Mouse (Mus musculus): ENCODE data around the gene Orc1.

Orc1 gene

GRCm38 (mm10) chr4:108578840-108579742 lies at the start of gene Orc1, which contains the start of gene Prpf38a:
Gene Orc1, plus strand, starts transcription at chr4:108579423.
Gene Prpf38a, minus strand, starts transcription at chr4:108579336.
- CTCF ChIA-PET, result interaction anchor here in 2 of 4 experiments (0.6 to 1.1 kb wide), 4 partner anchors 45 to 1126 kb away, joined by 3 to 4 read pairs (median 3); no protein-coding TSS in a partner anchor
- POLR2A ChIA-PET, result interaction anchor here (0.5 to 8.1 kb wide), 107 partner anchors 8 to 1401 kb away, joined by 3 to 106 read pairs (median 4); partner anchors contain the start of genes Cc2d1b (in 4 of the 4), 0610037L13Rik (in 2 of the 4), Btf3l4 (in 2 of the 4) and Coa7 (in 2 of the 4)

DNA sequence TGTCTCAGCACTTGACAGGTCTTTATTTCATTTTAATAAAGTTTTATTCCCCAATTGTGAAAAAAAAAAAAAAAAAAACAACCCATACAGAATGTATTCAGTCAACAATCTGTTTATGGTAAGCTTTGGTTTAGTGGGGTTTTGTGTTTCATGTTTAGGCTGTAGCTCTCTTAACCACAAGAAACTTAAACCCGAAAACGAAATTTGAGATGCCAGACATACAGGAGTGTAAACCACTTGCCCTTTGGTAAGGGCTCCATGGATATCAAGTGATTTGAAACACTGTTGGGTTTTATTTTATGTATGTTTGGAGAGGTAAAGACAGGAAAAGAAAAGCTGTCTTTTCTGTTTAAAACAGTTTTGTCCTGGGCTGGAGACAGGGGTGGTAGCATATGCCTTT lies 39.5 kb upstream of the Orc1 start:
- CTCF ChIA-PET, result interaction anchor here in 1 of 4 experiments (0.6 kb wide), 2 partner anchors 28 to 206 kb away, joined by 3 to 4 read pairs; no protein-coding TSS in a partner anchor
- POLR2A ChIA-PET, result interaction anchor here in 2 of 4 experiments (0.6 to 1.5 kb wide), 6 partner anchors 10 to 40 kb away, joined by 3 read pairs; no protein-coding TSS in a partner anchor

- ChIA-PET POLR2A (interaction anchor here in 2 of 4 experiments (0.6 to 5.3 kb wide), 3 partner anchors 9 to 15 kb away, joined by 4 to 25 read pairs (median 9); partner anchors contain the start of genes Orc1 (in 2 of the 2) and Prpf38a (in 2 of the 2)), CTCF (no interaction called here)
These were observed 14.2 kb upstream of the Orc1 start for GRCm38 (mm10) chr4:108565026-108565425.

DNA sequence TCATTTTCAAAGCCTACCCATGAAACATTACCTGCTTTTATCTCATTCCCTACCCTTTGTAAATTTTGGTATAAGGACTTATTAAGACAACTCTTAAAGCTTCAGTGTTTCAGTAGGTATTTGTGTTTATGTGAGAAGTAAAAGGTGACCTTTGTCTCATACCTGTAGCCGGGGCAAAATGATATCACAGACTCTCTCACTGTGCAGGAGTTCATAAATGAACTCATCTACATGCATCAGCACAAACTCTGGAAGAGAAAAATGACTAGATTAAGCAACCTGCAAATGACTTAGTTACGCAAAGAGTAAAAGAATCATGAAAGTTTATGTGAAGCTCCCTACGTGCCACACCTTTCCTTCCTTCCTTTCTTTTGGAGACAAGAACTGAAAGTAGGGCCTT lies 6.6 kb upstream of the Orc1 start:
- ChIA-PET POLR2A (interaction anchor here in 1 of 4 experiments (0.5 to 5.3 kb wide), 7 partner anchors 8 to 683 kb away, joined by 3 to 32 read pairs (median 4); partner anchors contain the start of genes 0610037L13Rik, Cc2d1b, Orc1 and Prpf38a), CTCF (interaction anchor here in 1 of 4 experiments (0.5 kb wide), 1 partner anchor 23 kb away, joined by 3 read pairs; no protein-coding TSS in a partner anchor)

GRCm38 (mm10) chr4:108579743-108580411 lies 654 bp downstream of the Orc1 start:
- ChIA-PET CTCF (interaction anchor here in 2 of 4 experiments (0.7 to 1.1 kb wide), 3 partner anchors 84 to 1127 kb away, joined by 3 read pairs; no protein-coding TSS in a partner anchor), POLR2A (interaction anchor here (0.6 to 8.1 kb wide), 99 partner anchors 9 to 1402 kb away, joined by 3 to 106 read pairs (median 5); partner anchors contain the start of genes Cc2d1b (in 4 of the 4), 0610037L13Rik (in 2 of the 4), Btf3l4 (in 2 of the 4) and Coa7 (in 2 of the 4))

- ChIA-PET CTCF (interaction anchor here in 1 of 4 experiments (0.5 kb wide), 1 partner anchor 10 kb away, joined by 3 read pairs; no protein-coding TSS in a partner anchor), POLR2A (interaction anchor here in 2 of 4 experiments (2.0 to 10.6 kb wide), 3 partner anchors 10 to 26 kb away, joined by 9 to 106 read pairs (median 11); partner anchors contain the start of genes Cc2d1b (in 1 of the 2), Orc1 (in 1 of the 2) and Prpf38a (in 1 of the 2))
These were observed 14.2 kb downstream of the Orc1 start for GRCm38 (mm10) chr4:108593376-108593775.

- POLR2A ChIA-PET, result interaction anchor here in 2 of 4 experiments (0.6 to 10.6 kb wide), 5 partner anchors 10 to 33 kb away, joined by 3 to 106 read pairs (median 3); partner anchors contain the start of genes Orc1 (in 1 of the 2) and Prpf38a (in 1 of the 2)
- CTCF ChIA-PET, result interaction anchor here in 1 of 4 experiments (0.6 kb wide), 1 partner anchor 23 kb away, joined by 3 read pairs; no protein-coding TSS in a partner anchor
These were observed 16.6 kb downstream of the Orc1 start for GRCm38 (mm10) chr4:108595785-108596184.

GRCm38 (mm10) chr4:108598306-108598705 lies 19.1 kb downstream of the Orc1 start:
- POLR2A ChIA-PET, result interaction anchor here in 2 of 4 experiments (1.5 to 4.3 kb wide), 8 partner anchors 8 to 36 kb away, joined by 4 to 15 read pairs (median 7); partner anchors contain the start of genes Cc2d1b (in 1 of the 2), Orc1 (in 1 of the 2) and Prpf38a (in 1 of the 2)
- CTCF ChIA-PET, result no interaction called here

DNA sequence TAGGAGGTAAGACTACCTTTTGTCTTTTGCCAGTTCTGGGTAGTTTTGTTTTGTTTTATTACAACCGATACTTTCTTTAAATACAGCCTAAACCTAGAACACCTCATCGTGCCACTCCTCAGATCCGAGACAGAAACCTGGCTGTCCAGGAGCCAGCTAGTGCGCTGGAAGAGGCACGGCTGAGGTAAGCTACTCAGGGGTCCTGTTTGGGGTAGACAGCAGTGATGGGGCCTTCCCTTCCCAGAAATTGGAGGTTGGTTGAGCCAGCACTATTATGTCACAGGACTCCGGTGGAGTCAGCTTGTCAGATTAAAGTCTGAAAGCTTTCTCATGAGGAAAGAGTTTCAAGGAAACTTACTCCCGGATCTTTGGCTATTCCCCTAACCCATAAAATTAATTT lies 22.6 kb downstream of the Orc1 start:
- POLR2A ChIA-PET, result interaction anchor here in 2 of 4 experiments (1.2 to 9.0 kb wide), 7 partner anchors 8 to 26 kb away, joined by 4 to 102 read pairs (median 11); partner anchors contain the start of genes Orc1 (in 2 of the 2), Prpf38a (in 2 of the 2) and Cc2d1b (in 1 of the 2)
- CTCF ChIA-PET, result interaction anchor here in 1 of 4 experiments (0.6 kb wide), 2 partner anchors 166 to 1239 kb away, joined by 6 read pairs; no protein-coding TSS in a partner anchor

DNA sequence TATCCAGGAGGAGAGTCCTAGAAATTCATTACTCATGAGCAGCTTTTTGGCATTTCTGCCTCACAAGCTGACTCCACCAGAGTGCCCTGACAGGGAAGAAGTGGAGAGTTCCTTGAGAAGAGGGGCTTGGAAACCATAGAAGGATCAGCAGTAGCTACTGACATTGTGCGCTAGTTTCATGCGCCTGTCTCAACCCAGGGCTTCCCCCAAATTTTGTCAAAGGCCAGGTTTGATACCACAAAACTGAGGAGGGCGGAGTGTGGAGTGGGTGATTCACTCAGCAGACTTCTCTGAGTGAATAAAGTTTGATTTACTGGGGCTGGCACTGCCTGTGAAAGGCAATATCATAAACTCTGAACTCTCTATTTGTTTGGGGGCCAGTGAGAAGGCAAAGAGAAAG lies 29.4 kb downstream of the Orc1 start:
- ChIA-PET CTCF (no interaction called here), POLR2A (interaction anchor here in 3 of 4 experiments (0.6 to 4.5 kb wide), 12 partner anchors 8 to 200 kb away, joined by 3 to 29 read pairs (median 5); partner anchors contain the start of genes Cc2d1b (in 2 of the 3), Orc1 (in 2 of the 3) and Prpf38a (in 2 of the 3))

DNA sequence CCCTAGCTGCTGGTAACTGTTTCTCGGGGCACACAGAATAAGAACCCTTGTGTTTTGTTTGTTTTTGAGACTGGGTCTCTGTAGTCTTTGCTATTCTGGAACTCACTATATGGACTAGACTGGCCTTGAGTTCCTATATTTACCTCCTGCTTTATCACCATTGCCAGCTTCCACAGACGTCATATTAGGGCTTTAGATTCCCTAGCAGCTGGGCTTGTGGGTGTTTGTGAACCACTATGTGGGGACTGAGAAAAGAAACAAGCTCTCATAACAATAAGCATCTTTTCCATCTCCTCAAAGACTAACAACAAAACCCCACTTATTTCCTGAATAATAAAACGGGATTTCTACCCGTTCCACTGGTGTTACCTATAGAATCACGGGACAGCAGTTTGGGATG lies 31.7 kb downstream of the Orc1 start:
- CTCF ChIA-PET, result interaction anchor here in 1 of 4 experiments (0.5 kb wide), 1 partner anchor 274 kb away, joined by 6 read pairs; no protein-coding TSS in a partner anchor

GRCm38 (mm10) chr4:108618586-108618985 lies 39.4 kb downstream of the Orc1 start:
- POLR2A ChIA-PET, result interaction anchor here (0.6 to 11.9 kb wide), 29 partner anchors 8 to 445 kb away, joined by 3 to 102 read pairs (median 11); partner anchors contain the start of genes Btf3l4 (in 2 of the 4), Orc1 (in 2 of the 4), Prpf38a (in 2 of the 4) and Coa7 (in 1 of the 4)
- CTCF ChIA-PET, result interaction anchor here in 1 of 4 experiments (1.0 kb wide), 1 partner anchor 1165 kb away, joined by 3 read pairs; no protein-coding TSS in a partner anchor

More for the DNA sequence above, 31.7 kb downstream of the Orc1 start:
- POLR2A ChIA-PET, result interaction anchor here in 2 of 4 experiments (1.0 to 11.9 kb wide), 8 partner anchors 8 to 436 kb away, joined by 3 to 102 read pairs (median 8); partner anchors contain the start of genes Cc2d1b (in 2 of the 2), Orc1 (in 1 of the 2) and Prpf38a (in 1 of the 2)

DNA sequence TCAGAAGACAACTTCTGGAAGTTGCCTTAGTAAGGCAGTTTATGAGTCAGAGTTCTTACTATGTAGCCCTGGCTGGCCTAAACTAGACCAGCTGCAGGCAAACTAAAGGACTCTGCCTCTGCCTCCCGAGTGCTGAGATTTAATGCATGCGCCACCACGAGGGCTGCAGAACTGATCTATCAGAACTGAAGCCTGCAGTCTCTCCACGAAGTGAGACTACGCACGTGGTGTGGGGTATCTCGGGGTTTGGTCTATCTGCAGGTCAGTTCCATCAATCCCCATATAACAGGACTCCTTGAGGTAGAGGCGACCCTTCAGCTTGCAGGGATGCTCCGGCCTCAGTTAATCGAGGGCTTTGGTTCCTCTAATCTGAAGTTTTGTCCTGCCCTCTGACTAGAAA lies 39.9 kb downstream of the Orc1 start:
- CTCF ChIA-PET, result interaction anchor here in 1 of 4 experiments (1.0 to 1.4 kb wide), 4 partner anchors 11 to 1165 kb away, joined by 3 to 5 read pairs (median 3); partner anchors contain the start of gene Zfyve9

GRCm38 (mm10) chr4:108619587-108620341 lies 40.5 kb downstream of the Orc1 start, which contains the start of gene Cc2d1b:
Gene Cc2d1b, plus strand, starts transcription at chr4:108619940.
- CTCF ChIA-PET, result interaction anchor here in 1 of 4 experiments (1.0 to 1.4 kb wide), 4 partner anchors 10 to 1166 kb away, joined by 3 to 5 read pairs (median 3); partner anchors contain the start of gene Zfyve9
- POLR2A ChIA-PET, result interaction anchor here (0.5 to 11.9 kb wide), 89 partner anchors 8 to 816 kb away, joined by 3 to 102 read pairs (median 4); partner anchors contain the start of genes Orc1 (in 4 of the 4), Prpf38a (in 4 of the 4), Btf3l4 (in 3 of the 4) and Coa7 (in 3 of the 4)

More for the DNA sequence above, 39.9 kb downstream of the Orc1 start:
- POLR2A ChIA-PET, result interaction anchor here (0.6 to 11.9 kb wide), 77 partner anchors 9 to 816 kb away, joined by 3 to 102 read pairs (median 5); partner anchors contain the start of genes Orc1 (in 4 of the 4), Prpf38a (in 4 of the 4), Btf3l4 (in 3 of the 4) and Coa7 (in 3 of the 4)

DNA sequence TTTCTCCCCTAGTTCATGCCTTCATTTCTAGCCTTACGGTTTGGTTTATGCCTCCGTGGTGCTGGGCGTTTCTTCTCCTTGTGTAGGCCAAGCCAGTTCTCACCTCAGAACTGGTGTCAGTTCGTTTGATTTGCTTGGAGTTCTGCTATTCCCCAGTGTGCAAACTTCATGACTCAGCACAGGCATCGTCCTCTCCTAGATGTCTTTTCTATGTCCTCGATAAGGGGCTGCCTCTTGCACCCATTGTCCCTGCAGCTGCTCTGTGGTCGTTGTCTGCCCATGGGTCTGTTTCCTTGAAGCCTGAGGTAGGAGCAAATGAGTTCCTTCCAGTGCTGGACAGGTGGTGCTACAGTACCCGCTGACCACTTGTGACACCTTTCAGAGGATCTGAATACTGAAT lies 41.3 kb downstream of the Orc1 start:
- ChIA-PET CTCF (interaction anchor here in 2 of 4 experiments (1.2 kb wide), 2 partner anchors 160 to 281 kb away, joined by 3 to 5 read pairs; partner anchors contain the start of gene Zfyve9 (in 1 of the 2)), POLR2A (interaction anchor here (0.5 to 11.9 kb wide), 35 partner anchors 10 to 817 kb away, joined by 3 to 102 read pairs (median 9); partner anchors contain the start of genes Orc1 (in 3 of the 4), Prpf38a (in 3 of the 4), Btf3l4 (in 2 of the 4) and 0610037L13Rik (in 1 of the 4))

Data from embryonic stem cell, embryonic (primary cell).